Mouse (Mus musculus) forebrain, embryonic 11.5 days (tissue): Measurements from ENCODE around the gene Zfp512. TPM values are rescaled to one million over a fixed set of nuclear protein-coding genes. Genes with fewer than 3 reads are reported as not detected.
"Not testable (repeated sequence)": the region's sequence is repeated elsewhere in the genome, so short reads cannot be mapped to it uniquely, and the experiment has no call there.

Source experiments
- ATAC-seq: fragments of 200-750 bp; cut with Nextera tagmentation; replicated peaks from 2 replicates; pipeline ENCODE4 v1.8.0; 2017; ENCODE audit warnings: moderate TSS enrichment; ENCODE audit not compliant: low FRiP score
- DNase-seq: peaks from one replicate; pipeline ENCODE4 v3.0.0-alpha.2; 2017; ENCODE audit warnings: low spot score
- H3K27ac ChIP-seq: fragments of 300-500 bp; sonication (generic); 2 replicates; pipeline ENCODE4 v1.5.1; 2014; ENCODE audit warnings: low read depth, low read length
- H3K27me3 ChIP-seq: fragments of 300-500 bp; sonication (generic); 2 replicates; pipeline ENCODE4 v1.6.1; 2014; ENCODE audit warnings: mild to moderate bottlenecking, low read length, mixed read lengths; ENCODE audit not compliant: control insufficient read depth, insufficient read depth
- H3K36me3 ChIP-seq: fragments of 300-500 bp; sonication (generic); 2 replicates; pipeline ENCODE4 v1.6.1; 2014; ENCODE audit warnings: mild to moderate bottlenecking, low read length, moderate library complexity, mixed read lengths; ENCODE audit not compliant: control insufficient read depth, insufficient read depth
- H3K4me1 ChIP-seq: fragments of 300-500 bp; sonication (generic); replicated peaks from 2 replicates; pipeline ENCODE4 v1.6.1; 2014; ENCODE audit warnings: low read length, mixed read lengths; ENCODE audit not compliant: control insufficient read depth, insufficient read depth
- H3K4me2 ChIP-seq: fragments of 300-500 bp; sonication (generic); 2 replicates; pipeline ENCODE4 v1.6.1; 2014; ENCODE audit warnings: low read depth, mild to moderate bottlenecking, low read length, moderate library complexity, mixed read lengths; ENCODE audit not compliant: severe bottlenecking
- H3K4me3 ChIP-seq: fragments of 300-500 bp; sonication (generic); 2 replicates; pipeline ENCODE4 v1.5.1; 2014; ENCODE audit warnings: low read depth, low read length
- H3K9ac ChIP-seq: fragments of 300-500 bp; sonication (generic); 2 replicates; pipeline ENCODE4 v1.6.1; 2014; ENCODE audit warnings: low read length
- H3K9me3 ChIP-seq: fragments of 300-500 bp; sonication (generic); 2 replicates; pipeline ENCODE4 v1.6.1; 2016; ENCODE audit warnings: low read length, mixed read lengths; ENCODE audit not compliant: control insufficient read depth
- WGBS: fragments of 180-500 bp; shearing (Covaris S2); extraction: QIAGEN DNeasy Blood & Tissue Kit; methylation state at CpG from one replicate; pipeline ENCODE4 v1.1.7; 2014; 5-methylcytosine and 5-hydroxymethylcytosine counted together
- polyA plus RNA-seq: library from polyadenylated mRNA; unstranded; fragments of >200 nt; fragmentation: Nextera tagmentation; extraction: Ambion mirVana; gene quantifications from 2 replicates; pipeline ENCODE4 v1.2.1, GENCODE M21; 2014

Gene Zfp512
- 87.5 and 87.9 TPM in 2 replicates for polyA plus RNA-seq

GRCm38 (mm10) chr5:31451878-31452561, at the start of gene Zfp512:
TSS of gene Zfp512 (plus strand) at chr5:31452431.
- H3K4me2 ChIP-seq: peak within 1 kb of the TSS; percentile 75
- H3K4me3 ChIP-seq: peak within 1 kb of the TSS; percentile 46
- ATAC-seq (peak; percentile 100), DNase-seq (peak; percentile 96)
- no peaks in the 10 kb centered on the region for H3K36me3 ChIP-seq
- H3K27ac ChIP-seq: no peak within 1 kb of the TSS
- peaks cover 6% of the 10 kb centered on the region; the same call in 1 of the 2 replicates for H3K4me1 ChIP-seq
- H3K27me3 ChIP-seq: no peaks in the 10 kb centered on the region
- H3K9me3 ChIP-seq: no peaks in the 10 kb centered on the region
- 7% methylated on average over 23 of the region's 23 CpGs for WGBS
- peak within 1 kb of the TSS; percentile 66 for H3K9ac ChIP-seq

DNA sequence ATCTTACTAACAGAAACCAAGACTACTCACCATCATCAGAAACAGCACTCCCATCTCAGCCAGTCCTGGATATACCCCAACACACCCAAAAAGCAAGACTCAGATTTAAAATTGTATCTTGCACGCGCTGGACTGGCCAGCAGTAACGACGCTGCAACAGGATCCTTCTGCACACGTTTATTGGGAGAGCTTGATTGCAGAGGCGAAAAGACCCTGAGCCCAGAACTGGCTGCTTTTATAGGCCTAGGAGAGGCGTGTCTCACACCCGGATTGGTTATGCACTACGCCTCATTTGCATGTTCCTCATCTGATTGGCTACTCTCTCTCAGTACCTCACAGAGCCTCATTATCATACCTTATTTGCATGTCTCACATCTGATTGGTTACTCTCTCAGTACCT, 17.5 kb upstream of the Zfp512 start:
- H3K9ac ChIP-seq, H3K36me3 ChIP-seq, H3K27me3 ChIP-seq, H3K4me2 ChIP-seq, H3K4me3 ChIP-seq, H3K9me3 ChIP-seq, DNase-seq, H3K4me1 ChIP-seq, H3K27ac ChIP-seq, ATAC-seq: not testable (repeated sequence)
- 94% methylated on average over 9 of the region's 9 CpGs for WGBS

DNA sequence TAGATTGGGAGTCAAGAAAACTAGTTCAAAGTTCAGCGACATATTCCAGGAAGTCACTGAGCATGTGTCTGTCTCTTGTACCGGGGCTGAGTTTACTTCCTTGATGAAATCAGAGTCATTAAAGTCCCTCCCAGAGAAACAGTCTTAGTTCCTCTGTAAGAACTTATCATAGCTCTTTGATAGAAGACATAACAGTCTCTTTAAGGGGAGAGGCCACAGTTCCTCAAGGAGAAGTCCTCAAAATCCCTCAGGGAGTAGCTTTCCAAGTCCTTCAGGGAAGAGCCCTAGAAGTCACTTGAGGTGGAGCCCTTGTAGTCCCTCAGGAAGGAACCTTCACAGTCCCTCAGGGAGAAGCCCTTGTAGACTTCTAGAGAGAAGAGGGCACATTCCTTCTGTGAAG, 895 bp upstream of the Zfp512 start:
- DNase-seq: no peak
- Histone ChIP-seq H3K27me3 (no peaks in the 10 kb centered on the region), H3K4me1 (peaks cover 6% of the 10 kb centered on the region; the same call in 1 of the 2 replicates), H3K36me3 (no peaks in the 10 kb centered on the region), H3K9me3 (no peaks in the 10 kb centered on the region), H3K27ac (no peak overlapping the region), H3K4me2 (no peak overlapping the region), H3K4me3 (no peak overlapping the region), H3K9ac (no peak overlapping the region)
- 94% methylated on average over 2 of the region's 2 CpGs for WGBS
- ATAC-seq: no peak

- Histone ChIP-seq H3K4me2 (peak overlapping the region; percentile 75; the same call in 1 of the 2 replicates), H3K9ac (peak overlapping the region; percentile 66), H3K9me3 (no peaks in the 10 kb centered on the region), H3K4me3 (peak overlapping the region; percentile 46), H3K36me3 (no peaks in the 10 kb centered on the region), H3K27ac (no peak overlapping the region), H3K27me3 (no peaks in the 10 kb centered on the region), H3K4me1 (peaks cover 6% of the 10 kb centered on the region; the same call in 1 of the 2 replicates)
- no peak for DNase-seq
- 1% methylated on average over 11 of the region's 11 CpGs for WGBS
- ATAC-seq: peak; percentile 43; the same call in 1 of the 2 replicates
Measured at GRCm38 (mm10) chr5:31452562-31452878, 289 bp downstream of the Zfp512 start.

GRCm38 (mm10) chr5:31452886-31453410, 717 bp downstream of the Zfp512 start:
- peaks cover 6% of the 10 kb centered on the region; the same call in 1 of the 2 replicates for H3K4me1 ChIP-seq
- H3K27ac ChIP-seq: no peak overlapping the region
- ATAC-seq (no peak), DNase-seq (no peak)
- H3K9me3 ChIP-seq: no peaks in the 10 kb centered on the region
- H3K9ac ChIP-seq: peak overlapping the region; percentile 66
- H3K27me3 ChIP-seq: no peaks in the 10 kb centered on the region
- peak overlapping the region; percentile 46 for H3K4me3 ChIP-seq
- peak overlapping the region; percentile 75 for H3K4me2 ChIP-seq
- no peaks in the 10 kb centered on the region for H3K36me3 ChIP-seq
- WGBS: 18% methylated on average over 7 of the region's 7 CpGs

DNA sequence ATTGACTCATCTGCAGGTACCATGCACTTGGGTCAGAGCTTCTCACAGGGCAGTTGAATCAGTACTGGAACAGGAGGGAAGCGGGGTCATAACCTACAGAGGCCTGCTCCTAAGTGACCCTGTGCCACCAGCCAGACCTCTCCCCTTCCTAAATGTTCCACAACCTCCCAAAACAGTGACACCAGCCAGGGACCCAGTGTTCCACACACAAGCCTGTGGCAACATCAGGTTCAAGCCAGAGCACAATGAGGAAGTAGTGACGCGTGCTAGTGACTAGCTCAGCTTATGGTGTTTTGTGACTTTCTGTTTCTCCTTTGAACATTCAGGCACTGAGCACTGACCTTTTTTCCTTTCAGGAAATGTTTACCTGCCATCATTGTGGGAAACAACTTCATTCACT, 15.6 kb downstream of the Zfp512 start:
- 94% methylated on average over 3 of the region's 3 CpGs for WGBS
- no peak for ATAC-seq
- no peak overlapping the region for H3K4me2 ChIP-seq

DNA sequence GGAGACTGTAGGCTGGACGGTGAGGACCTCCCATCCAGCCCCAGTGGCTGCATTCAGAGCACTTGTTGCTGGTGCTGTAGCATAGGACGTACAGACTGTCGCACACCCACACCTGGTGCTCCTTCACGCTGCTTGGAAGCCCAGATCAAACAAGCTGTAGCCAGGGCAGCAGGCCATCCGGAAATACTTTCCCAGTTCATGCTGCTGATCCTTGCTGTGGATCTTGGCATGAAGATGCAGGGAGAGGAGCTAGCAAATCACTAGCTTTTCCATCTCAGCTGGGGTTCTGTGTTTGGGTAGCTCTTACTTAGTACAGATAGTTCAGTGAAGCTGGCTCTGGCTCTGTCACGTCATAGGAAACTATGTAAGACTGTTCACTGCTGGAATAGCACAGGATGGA, 17.5 kb downstream of the Zfp512 start:
- no peak for ATAC-seq
- no peaks in the 10 kb centered on the region for H3K27me3 ChIP-seq
- no peaks in the 10 kb centered on the region for H3K9me3 ChIP-seq
- no peak overlapping the region for H3K4me2 ChIP-seq
- H3K27ac ChIP-seq: no peak overlapping the region
- no peak overlapping the region for H3K9ac ChIP-seq
- H3K36me3 ChIP-seq: peaks cover 14% of the 10 kb centered on the region
- no peaks in the 10 kb centered on the region for H3K4me1 ChIP-seq
- H3K4me3 ChIP-seq: no peak overlapping the region
- no peak for DNase-seq
- WGBS: 87% methylated on average over 6 of the region's 6 CpGs

More for the DNA sequence above, 15.6 kb downstream of the Zfp512 start:
- Histone ChIP-seq H3K27me3 (no peaks in the 10 kb centered on the region), H3K9ac (no peak overlapping the region), H3K4me1 (no peaks in the 10 kb centered on the region), H3K4me3 (no peak overlapping the region), H3K9me3 (no peaks in the 10 kb centered on the region), H3K27ac (no peak overlapping the region), H3K36me3 (peaks cover 12% of the 10 kb centered on the region)
- DNase-seq: no peak

- no peak for ATAC-seq
- Histone ChIP-seq H3K9ac (no peak overlapping the region), H3K36me3 (peaks cover 14% of the 10 kb centered on the region), H3K4me3 (no peak overlapping the region), H3K27me3 (no peaks in the 10 kb centered on the region), H3K4me2 (no peak overlapping the region), H3K27ac (no peak overlapping the region), H3K9me3 (no peaks in the 10 kb centered on the region), H3K4me1 (no peaks in the 10 kb centered on the region)
- peak; percentile 62 for DNase-seq
- WGBS: 76% methylated on average over 7 of the region's 7 CpGs
Measured at GRCm38 (mm10) chr5:31470334-31470733, 18.1 kb downstream of the Zfp512 start.

DNA sequence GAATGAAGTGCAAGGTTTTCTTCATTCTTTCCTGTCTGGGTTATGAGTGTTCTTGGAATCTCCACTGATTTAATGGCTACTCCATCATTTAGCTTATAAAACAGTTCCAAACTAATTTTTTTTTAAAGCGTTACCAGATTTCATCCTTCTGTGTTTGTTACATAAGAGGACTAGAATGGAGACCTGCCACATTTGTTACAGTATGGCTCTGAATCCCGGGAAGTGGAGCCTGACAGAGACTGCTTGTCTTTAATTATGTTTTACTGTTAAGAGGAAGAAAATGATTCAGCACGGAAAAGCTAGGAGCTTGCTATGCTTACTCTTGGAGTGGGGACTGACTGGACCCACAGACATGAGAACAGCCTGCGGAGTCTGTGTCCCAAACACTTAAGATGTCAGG, 28.3 kb downstream of the Zfp512 start:
- Histone ChIP-seq H3K9me3 (no peaks in the 10 kb centered on the region), H3K27me3 (no peaks in the 10 kb centered on the region), H3K9ac (no peak overlapping the region), H3K4me1 (no peaks in the 10 kb centered on the region), H3K4me2 (no peak overlapping the region), H3K27ac (no peak overlapping the region), H3K36me3 (peaks cover 5% of the 10 kb centered on the region; the same call in 1 of the 2 replicates), H3K4me3 (no peak overlapping the region)
- ATAC-seq: no peak
- 91% methylated on average over 4 of the region's 4 CpGs for WGBS
- DNase-seq: no peak
